Mouse (Mus musculus) cerebellum, postnatal 4 days (tissue): ENCODE data around the gene Aftph.
A peak's percentile ranks its signal among the peaks of the same experiment; 100 is the strongest.
"Not testable (repeated sequence)": the region's sequence is repeated elsewhere in the genome, so short reads cannot be mapped to it uniquely, and the experiment has no call there.

Experiments used
- DNase-seq, 2 experiments: peaks; one replicate each; pipeline ENCODE4 v3.0.0; 2022; ENCODE audit warnings: low spot score in 2 of 2, mixed read lengths in 1 of 2

The Aftph gene

GRCm38 (mm10) chr11:20741201-20742100, at the start of gene Aftph:
Gene Aftph, minus strand, starts transcription at chr11:20741589.
- DNase-seq: peak; percentile 98 to 99

GRCm38 (mm10) chr11:20789015-20789414, 47.6 kb upstream of the Aftph start:
- DNase-seq: no peak

- DNase-seq: no peak
Measured at GRCm38 (mm10) chr11:20788070-20788469, 46.7 kb upstream of the Aftph start.

GRCm38 (mm10) chr11:20786191-20786590, 44.8 kb upstream of the Aftph start:
- DNase-seq: no peak

GRCm38 (mm10) chr11:20785186-20785585, 43.8 kb upstream of the Aftph start:
- no peak for DNase-seq

GRCm38 (mm10) chr11:20784776-20785175, 43.4 kb upstream of the Aftph start:
- no peak for DNase-seq

- DNase-seq: no peak
Measured at GRCm38 (mm10) chr11:20783467-20783866, 42.1 kb upstream of the Aftph start.

- DNase-seq: no peak
Measured at GRCm38 (mm10) chr11:20782620-20783019, 41.2 kb upstream of the Aftph start.

GRCm38 (mm10) chr11:20780312-20780711, 38.9 kb upstream of the Aftph start:
- DNase-seq: no peak

- no peak for DNase-seq
Measured at GRCm38 (mm10) chr11:20778861-20779563, 37.6 kb upstream of the Aftph start.

GRCm38 (mm10) chr11:20778298-20778697, 36.9 kb upstream of the Aftph start:
- no peak for DNase-seq

GRCm38 (mm10) chr11:20776668-20777067, 35.3 kb upstream of the Aftph start:
- no peak for DNase-seq

- no peak for DNase-seq
Measured at GRCm38 (mm10) chr11:20772642-20773041, 31.3 kb upstream of the Aftph start.

GRCm38 (mm10) chr11:20771827-20772226, 30.4 kb upstream of the Aftph start:
- not testable (repeated sequence) for DNase-seq

GRCm38 (mm10) chr11:20761984-20762383, 20.6 kb upstream of the Aftph start:
- not testable (repeated sequence) for DNase-seq

- DNase-seq: no peak
Measured at GRCm38 (mm10) chr11:20750573-20750972, 9.2 kb upstream of the Aftph start.

- no peak for DNase-seq
Measured at GRCm38 (mm10) chr11:20743353-20743752, 2.0 kb upstream of the Aftph start.

- DNase-seq: peak in 1 of 2 experiments; percentile 53
Measured at GRCm38 (mm10) chr11:20742361-20742897, 1.0 kb upstream of the Aftph start.

GRCm38 (mm10) chr11:20740481-20741200, 748 bp downstream of the Aftph start:
- DNase-seq: no peak

- DNase-seq: no peak
Measured at GRCm38 (mm10) chr11:20734066-20734465, 7.3 kb downstream of the Aftph start.

GRCm38 (mm10) chr11:20733486-20734030, 7.8 kb downstream of the Aftph start:
- DNase-seq: no peak

- DNase-seq: no peak
Measured at GRCm38 (mm10) chr11:20729403-20729802, 12.0 kb downstream of the Aftph start.
